Mouse (Mus musculus) testis, postnatal 10 days (tissue): Measurements from ENCODE around the gene Scd1.

Experiments used
- DNase-seq: peaks from one replicate; pipeline ENCODE4 v3.0.0; 2021; ENCODE audit warnings: low spot score

Scd1 gene

DNA sequence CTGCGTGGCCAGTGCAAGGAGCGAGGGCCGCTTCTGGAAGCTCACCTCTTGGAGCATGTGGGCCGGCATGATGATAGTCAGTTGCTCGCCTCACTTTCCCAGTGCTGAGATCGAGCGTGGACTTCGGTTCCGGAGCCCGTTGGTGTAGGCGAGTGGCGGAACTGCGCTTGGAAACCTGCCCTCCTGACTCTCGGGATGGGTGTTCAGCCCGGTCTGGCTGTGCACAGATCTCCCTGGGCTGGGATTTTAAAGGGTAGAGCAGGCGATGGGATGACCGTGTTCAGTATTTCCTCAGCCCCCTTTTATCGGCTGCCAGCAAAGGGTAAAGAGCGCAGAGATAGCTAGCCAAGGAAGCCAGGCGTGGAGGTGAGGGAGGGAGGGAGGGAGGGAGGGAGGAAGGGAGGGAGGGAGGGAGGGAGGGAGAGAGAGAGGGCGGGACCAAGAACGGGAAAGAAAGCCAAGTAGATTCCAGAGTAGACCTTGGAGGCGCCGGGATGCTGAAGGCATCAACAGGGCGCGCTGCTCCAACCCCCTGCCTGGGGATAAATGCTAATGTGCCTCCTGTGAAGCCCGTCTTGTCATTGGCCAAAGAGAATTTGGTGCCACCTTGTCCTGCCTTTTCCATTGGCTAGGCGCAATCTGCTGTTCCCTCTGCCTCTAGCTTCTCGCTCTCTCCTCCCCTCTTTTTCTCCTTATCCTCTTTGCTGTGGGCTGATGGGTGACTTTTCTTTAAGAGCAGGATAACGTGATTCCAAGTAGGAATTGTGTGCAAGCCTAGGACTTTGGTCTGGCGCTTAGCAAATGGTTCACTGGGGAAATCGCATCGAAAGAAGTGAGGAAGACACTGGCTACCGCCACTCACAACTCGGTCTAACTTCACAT, at the start of gene Scd1:
Gene Scd1 (minus strand): TSS at position 539 of the 882 bp plus-strand sequence.
- peak; percentile 66 for DNase-seq

- no peak for DNase-seq
Observed at GRCm38 (mm10) chr19:44455356-44455755, 47.7 kb upstream of the Scd1 start.

DNA sequence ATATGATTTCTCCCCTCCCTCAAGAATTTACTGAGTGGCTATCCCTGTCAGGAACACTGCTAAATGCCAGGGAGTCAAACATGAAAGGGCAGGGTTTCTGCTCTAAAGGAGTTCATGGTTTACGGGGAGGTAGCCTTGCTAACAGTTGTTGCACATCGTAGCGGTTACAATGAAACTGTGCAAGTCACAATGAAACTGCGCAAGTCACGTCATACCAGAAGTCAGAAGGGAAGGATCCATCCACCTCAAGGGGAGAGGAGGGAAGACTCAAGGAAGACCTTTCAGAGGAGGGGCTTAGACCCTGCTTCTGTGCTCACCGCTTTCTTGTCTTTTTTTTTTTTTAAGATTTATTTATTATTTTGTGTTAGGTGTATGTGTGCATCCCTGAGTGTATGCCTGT, 47.2 kb upstream of the Scd1 start:
- no peak for DNase-seq

DNA sequence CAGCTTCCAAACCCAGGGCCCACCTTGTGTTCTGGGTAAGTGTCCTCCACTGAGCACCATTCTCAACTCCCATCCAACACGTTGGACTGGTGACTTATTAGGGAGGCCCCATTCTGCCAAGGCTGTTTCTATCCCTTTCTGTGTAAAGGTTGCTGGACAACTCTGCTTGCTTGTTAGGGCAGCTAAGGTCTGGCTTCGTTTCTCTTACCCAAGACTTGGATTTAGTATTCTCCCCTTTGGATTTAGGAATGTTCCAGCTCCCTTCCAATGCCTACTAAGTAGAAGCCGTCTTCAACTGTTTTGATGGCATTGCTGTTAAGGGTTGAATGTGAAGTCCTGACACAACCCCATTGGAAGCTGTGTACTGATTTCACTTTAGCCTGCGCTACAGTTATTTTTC, 40.2 kb upstream of the Scd1 start:
- no peak for DNase-seq

GRCm38 (mm10) chr19:44445755-44446154, 38.1 kb upstream of the Scd1 start:
- no peak for DNase-seq

GRCm38 (mm10) chr19:44439302-44439701, 31.6 kb upstream of the Scd1 start:
- no peak for DNase-seq

GRCm38 (mm10) chr19:44437975-44438374, 30.3 kb upstream of the Scd1 start:
- no peak for DNase-seq

DNA sequence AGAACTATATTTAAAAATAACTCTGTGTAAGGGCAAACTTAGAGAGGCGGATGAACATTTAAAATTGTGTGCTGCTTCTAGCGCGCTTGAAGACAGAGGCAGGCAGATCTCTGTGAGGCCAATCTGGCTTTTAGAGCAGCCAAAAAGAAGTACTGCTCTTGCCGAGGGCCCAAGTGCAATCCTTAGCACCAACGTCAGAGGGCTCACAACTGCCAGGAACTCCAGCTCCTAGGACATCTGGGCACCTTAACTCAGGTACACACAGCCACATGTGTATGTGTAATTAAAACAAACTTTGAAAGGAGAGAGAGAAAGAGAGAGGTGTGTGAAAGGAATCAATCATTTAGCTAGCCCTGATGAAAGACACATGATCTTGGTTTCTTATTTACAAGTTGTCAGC, 24.4 kb upstream of the Scd1 start:
- no peak for DNase-seq

GRCm38 (mm10) chr19:44427721-44428120, 20.0 kb upstream of the Scd1 start:
- no peak for DNase-seq

- DNase-seq: no peak
Observed at GRCm38 (mm10) chr19:44422051-44422631, 14.5 kb upstream of the Scd1 start.

GRCm38 (mm10) chr19:44419530-44419929, 11.9 kb upstream of the Scd1 start:
- DNase-seq: no peak

- DNase-seq: peak; percentile 83
Observed at GRCm38 (mm10) chr19:44418945-44419344, 11.3 kb upstream of the Scd1 start.

- no peak for DNase-seq
Observed at GRCm38 (mm10) chr19:44418544-44418943, 10.9 kb upstream of the Scd1 start.

DNA sequence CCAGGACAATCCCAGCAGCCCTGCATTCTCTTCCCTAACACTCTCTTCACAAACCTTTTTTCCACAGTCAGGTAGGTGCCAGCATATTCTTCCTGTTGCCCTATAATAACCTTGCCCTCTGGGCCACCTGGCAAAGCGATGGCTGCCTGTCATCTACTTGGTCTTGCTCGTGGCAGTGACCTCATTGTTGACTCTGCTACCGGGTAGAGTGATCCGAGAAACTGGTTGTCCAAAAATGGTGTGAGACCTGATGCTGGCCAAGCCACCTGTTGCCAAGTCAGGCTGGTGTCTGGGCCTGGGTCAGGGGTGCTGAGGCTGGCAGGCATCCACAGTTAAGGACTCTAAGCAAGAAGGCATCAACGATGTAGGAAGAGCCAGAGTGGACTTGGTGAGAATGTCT, 10.4 kb upstream of the Scd1 start:
- DNase-seq: no peak

- no peak for DNase-seq
Observed at GRCm38 (mm10) chr19:44417448-44417847, 9.8 kb upstream of the Scd1 start.

DNA sequence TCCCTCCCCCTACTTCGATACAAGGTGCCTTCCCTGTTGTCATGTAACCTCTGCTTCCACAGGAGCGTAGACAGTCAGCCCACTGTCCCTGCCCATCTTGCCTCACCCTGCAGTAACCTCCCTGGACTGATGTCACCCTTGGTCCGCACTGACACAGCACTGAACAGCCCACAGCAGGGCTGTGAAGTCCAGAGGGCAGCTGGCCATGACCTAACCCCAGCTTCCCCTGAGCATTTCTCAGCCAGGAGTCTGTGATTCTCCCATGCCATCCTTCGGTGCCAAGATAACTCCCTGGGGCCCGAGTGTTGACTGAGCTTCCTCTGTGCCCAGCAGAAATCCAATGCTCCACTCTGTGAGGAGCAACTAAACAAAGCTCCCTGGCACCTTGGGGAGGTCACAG, 8.6 kb upstream of the Scd1 start:
- DNase-seq: no peak

- DNase-seq: no peak
Observed at GRCm38 (mm10) chr19:44415464-44415863, 7.8 kb upstream of the Scd1 start.

DNA sequence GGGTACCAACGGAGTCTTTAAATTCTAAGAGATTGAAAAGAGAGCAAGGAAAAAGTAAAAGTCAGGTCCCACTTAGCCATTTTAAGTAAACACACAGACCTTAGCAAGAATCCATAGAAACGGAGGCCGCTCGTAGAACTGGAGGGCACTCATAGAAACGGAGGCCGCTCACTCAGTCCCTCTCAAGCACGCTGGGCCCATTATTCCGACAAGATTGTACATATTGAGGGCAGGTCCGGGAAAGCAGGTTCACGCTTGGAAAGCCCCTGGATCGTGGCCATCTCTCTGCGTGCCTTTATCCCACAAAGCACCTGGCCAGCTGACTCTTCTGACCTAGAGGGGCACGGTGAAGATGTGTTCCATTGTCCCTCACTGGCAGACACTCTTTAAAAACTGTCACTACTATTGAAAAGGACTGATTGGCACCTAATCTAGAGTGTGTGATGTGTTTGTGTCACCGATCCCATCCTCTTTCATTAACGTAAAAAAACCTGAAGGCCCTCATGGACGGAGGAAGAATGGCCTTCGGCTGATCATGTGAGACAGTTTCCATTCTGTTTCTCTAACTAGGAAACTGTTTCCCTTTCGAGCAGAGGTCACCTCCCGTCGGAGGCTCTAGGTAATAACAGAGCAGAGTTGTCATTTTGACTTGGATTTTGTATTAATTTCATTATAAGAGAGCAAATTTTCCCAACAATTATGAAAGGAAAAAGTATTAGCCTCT, 2.8 kb upstream of the Scd1 start:
- DNase-seq: no peak

- no peak for DNase-seq
Observed at GRCm38 (mm10) chr19:44408595-44408994, 916 bp upstream of the Scd1 start.

DNA sequence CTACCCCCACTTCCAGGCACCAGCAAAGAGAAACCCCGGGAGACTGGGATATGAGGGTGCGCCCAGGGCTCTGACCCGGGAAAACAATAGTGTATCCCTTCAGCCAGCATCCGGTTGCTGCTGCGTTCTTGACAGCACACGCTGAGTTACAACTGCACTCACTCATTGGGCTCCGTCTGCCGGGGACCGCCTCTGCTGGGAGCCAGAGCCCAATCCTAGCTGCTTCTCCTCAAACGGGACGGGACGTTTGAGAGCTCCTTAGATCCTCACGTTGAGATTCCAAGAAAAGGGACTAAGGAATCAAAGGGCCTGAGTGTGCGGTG, 505 bp upstream of the Scd1 start:
- peak; percentile 61 for DNase-seq

DNA sequence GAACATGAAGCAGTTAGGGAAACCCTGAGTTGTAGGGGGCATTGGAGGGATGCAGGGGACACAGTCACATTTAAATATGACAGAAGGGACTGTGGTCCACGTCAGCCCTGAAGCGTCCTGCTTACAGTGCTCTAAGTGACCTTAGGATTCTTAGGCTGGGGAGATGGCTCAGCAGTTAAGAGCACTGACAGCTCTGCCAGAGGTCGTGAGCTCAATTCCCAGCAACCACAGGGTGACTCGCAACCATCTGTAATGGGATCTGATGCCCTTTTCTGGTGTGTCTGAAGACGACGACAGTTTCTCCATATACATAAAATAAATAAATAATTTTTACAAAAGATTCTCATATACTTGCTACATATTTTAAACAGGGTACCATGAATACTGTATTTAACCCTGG, 4.1 kb downstream of the Scd1 start:
- DNase-seq: no peak

DNA sequence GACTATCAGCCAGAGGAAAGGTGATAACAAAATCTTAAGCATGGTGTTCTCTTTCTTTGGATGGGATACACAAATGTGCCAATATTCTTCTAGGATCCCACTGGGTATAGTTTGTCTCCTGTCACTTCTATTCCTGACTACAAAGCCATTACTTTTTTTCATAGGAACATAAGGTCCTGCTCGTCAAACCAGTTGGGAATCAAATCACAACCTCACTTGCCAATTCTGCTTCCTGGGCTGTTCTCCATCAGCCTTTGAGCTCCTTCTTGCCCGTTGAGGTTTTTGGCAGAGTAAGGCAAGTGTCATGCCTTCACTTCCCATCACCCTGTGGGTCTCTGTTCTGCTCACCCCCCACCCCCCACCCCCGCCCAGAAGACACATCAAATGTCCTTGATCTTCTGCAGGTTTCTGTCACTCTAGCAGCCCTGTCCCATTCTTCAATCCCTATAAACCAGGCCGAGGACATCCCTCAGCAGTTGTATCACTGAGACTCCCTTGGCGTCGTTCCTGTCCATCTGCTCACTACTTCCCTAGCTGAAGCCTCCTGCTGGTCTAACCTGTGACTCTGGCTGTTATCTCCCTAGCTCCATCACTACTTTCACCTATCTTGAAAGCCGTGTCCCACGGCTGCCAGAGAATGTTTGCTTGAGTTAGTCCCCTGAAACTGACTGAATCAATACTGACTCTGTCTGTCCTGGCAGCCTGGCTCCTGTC, 7.0 kb downstream of the Scd1 start:
- no peak for DNase-seq

DNA sequence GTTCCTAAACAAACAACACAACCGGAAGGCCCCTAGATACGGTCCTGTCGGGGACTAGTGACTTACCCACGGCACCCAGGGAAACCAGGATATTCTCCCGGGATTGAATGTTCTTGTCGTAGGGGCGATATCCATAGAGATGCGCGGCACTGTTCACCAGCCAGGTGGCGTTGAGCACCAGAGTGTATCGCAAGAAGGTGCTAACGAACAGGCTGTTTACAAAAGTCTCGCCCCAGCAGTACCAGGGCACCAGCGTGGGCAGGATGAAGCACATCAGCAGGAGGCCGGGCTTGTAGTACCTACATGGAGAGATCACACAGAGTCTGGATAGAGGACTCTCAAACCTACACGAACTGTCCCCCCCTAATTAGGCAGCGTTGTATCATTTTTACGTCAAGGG, 7.6 kb downstream of the Scd1 start:
- no peak for DNase-seq
